Mouse (Mus musculus) cerebellum, adult 2 months (tissue): ENCODE data around the gene Tns1.

Experiments
- CTCF ChIP-seq: fragments of 200-500 bp; IDR thresholded peaks from 2 replicates; pipeline ENCODE4 v1.5.1; 2011; ENCODE audit warnings: low read depth, mild to moderate bottlenecking, control low read depth, low read length, moderate library complexity, borderline replicate concordance; ENCODE audit not compliant: insufficient read depth
- POLR2A ChIP-seq: fragments of 200-500 bp; IDR thresholded peaks from 2 replicates; pipeline ENCODE4 v1.6.1; 2011; ENCODE audit warnings: low read length, control low read depth, borderline replicate concordance; ENCODE audit not compliant: insufficient read depth

DNA sequence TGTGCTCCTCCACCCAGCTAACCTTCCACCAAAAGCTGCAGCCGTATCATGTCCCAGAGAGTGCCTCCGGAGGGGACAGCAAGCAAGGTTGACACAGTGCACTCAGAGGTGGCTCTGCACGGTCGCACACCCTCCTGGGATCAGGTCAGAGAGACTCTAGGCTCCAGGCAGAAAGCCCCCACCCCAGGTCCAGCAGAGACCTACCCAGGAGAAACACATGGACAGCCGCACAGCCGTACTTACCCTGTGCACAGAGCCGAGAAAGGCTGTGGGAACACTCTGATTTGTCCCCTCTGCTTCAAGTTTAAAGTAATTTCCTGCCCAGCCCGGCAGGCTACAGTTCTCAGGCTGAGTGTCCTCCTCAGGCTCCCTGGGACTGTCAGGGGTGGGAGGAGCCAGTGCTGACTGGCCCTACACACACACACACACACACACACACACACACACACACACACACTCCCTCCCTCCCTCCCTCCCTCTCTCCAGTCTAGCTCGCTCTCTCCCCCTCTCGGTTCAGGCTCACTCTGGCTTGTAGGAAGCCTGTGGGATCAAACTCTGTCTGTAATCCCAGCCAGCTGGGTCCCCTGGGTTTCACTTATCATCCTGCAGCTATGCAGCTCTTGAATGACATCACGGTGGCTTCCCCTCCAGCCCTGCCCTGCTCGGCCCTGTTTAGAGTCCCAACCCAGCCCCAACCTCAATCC, 161.4 kb downstream of the Tns1 start:
- no peak for TF ChIP-seq CTCF
- TF ChIP-seq POLR2A, result no peak
